Mouse (Mus musculus): ENCODE measurements around the gene Stox2.

GRCm38 (mm10) chr8:47218536-47218935 lies 227.6 kb downstream of the Stox2 start:
- TF ChIP-seq CTCF (IDR thresholded peaks at IDR 0.05 in 2 of 3, conservative IDR thresholded peaks at IDR 0.05 in 1 of 3; ENCODE audit: control insufficient read depth in 1 of 3, insufficient read depth in 1 of 3, low read depth in 2 of 3, low read length in 3 of 3, poor library complexity in 1 of 3, severe bottlenecking in 1 of 3): no peak
- no peak for TF ChIP-seq RCOR1 (IDR thresholded peaks at IDR 0.05; ENCODE audit: low read depth, low read length)
- no peak for TF ChIP-seq CHD2 (IDR thresholded peaks at IDR 0.05; ENCODE audit: low read length)
- no peak for TF ChIP-seq EP300 (IDR thresholded peaks at IDR 0.05; ENCODE audit: low read depth in 1 of 2, low read length in 2 of 2)
- no peak for TF ChIP-seq E2F4 (IDR thresholded peaks at IDR 0.05; ENCODE audit: borderline replicate concordance, low read depth, low read length)
- no peak for TF ChIP-seq ZNF384 (IDR thresholded peaks at IDR 0.05; ENCODE audit: low read depth, low read length)

All from MEL (cell line).